Mouse (Mus musculus) leukemia stem cell, adult 10-12 weeks (primary cell): ENCODE data around the gene Ndufs8. TPM values are rescaled to one million over a fixed set of nuclear protein-coding genes. Genes with fewer than 3 reads are reported as not detected.

Experiments
- polyA plus RNA-seq: library from polyadenylated mRNA; stranded (reverse); fragments of >175 nt; gene quantifications from 2 replicates; pipeline ENCODE4 v1.2.3, GENCODE M21; 2012; ENCODE audit warnings: low replicate concordance

Ndufs8 gene
- 14.8 and 113 TPM in 2 replicates for polyA plus RNA-seq

GRCm38 (mm10) chr19:3912337-3913204, at the start of gene Ndufs8:
Gene Ndufs8 (minus strand): TSS chr19:3912774.

GRCm38 (mm10) chr19:3958470-3958869, 45.9 kb upstream of the Ndufs8 start, which contains the start of gene Aldh3b3:
Gene Aldh3b3 (plus strand): TSS chr19:3958645.

GRCm38 (mm10) chr19:3935032-3935895, 22.7 kb upstream of the Ndufs8 start, which contains the start of gene Unc93b1:
Gene Unc93b1 (plus strand): TSS chr19:3935186.

GRCm38 (mm10) chr19:3929211-3929941, 16.8 kb upstream of the Ndufs8 start, which contains the start of gene Aldh3b1:
Gene Aldh3b1 (minus strand): TSS chr19:3929808.

GRCm38 (mm10) chr19:3906795-3907786, 5.5 kb downstream of the Ndufs8 start, which contains the start of gene Tcirg1:
Gene Tcirg1 (minus strand): TSS chr19:3907133.

Other genes with a start within 250 kb of the Ndufs8 start
- gene Lrp5, start 226.2 kb downstream of the Ndufs8 start, polyA plus RNA-seq, result 10.6 and 10.8 TPM in 2 replicates
- 8.9 and 30.1 TPM in 2 replicates for gene 1810055G02Rik, start 204.5 kb downstream of the Ndufs8 start, polyA plus RNA-seq
- 6.5 and 8.3 TPM in 2 replicates for gene Kmt5b, start 145.4 kb downstream of the Ndufs8 start, polyA plus RNA-seq
- gene Chka, start 61.0 kb downstream of the Ndufs8 start, polyA plus RNA-seq, result 11.0 and 16.6 TPM in 2 replicates
- 75.8 and 86.6 TPM in 2 replicates for gene Tcirg1, start 5.6 kb downstream of the Ndufs8 start, polyA plus RNA-seq
- gene Aldh3b1, start 17.0 kb upstream of the Ndufs8 start, polyA plus RNA-seq, result 3.5 and 4.9 TPM in 2 replicates
- 122 and 124 TPM in 2 replicates for gene Unc93b1, start 22.4 kb upstream of the Ndufs8 start, polyA plus RNA-seq
- not detected in 2 replicates for gene Aldh3b3, start 45.9 kb upstream of the Ndufs8 start, polyA plus RNA-seq
- 0.26 and 0.83 TPM in 2 replicates for gene Aldh3b2, start 59.6 kb upstream of the Ndufs8 start, polyA plus RNA-seq
- gene Acy3, start 73.8 kb upstream of the Ndufs8 start, polyA plus RNA-seq, result 4.2 and 13.1 TPM in 2 replicates
- not detected in 2 replicates for gene Tbx10, start 80.0 kb upstream of the Ndufs8 start, polyA plus RNA-seq
- gene Nudt8, start 87.8 kb upstream of the Ndufs8 start, polyA plus RNA-seq, result 18.3 and 18.7 TPM in 2 replicates
- 5.0 TPM in 2 replicates for gene Gm49405, start 87.9 kb upstream of the Ndufs8 start, polyA plus RNA-seq
- 9.6 and 25.7 TPM in 2 replicates for gene Doc2g, start 90.5 kb upstream of the Ndufs8 start, polyA plus RNA-seq
- 116 and 238 TPM in 2 replicates for gene Ndufv1, start 100.0 kb upstream of the Ndufs8 start, polyA plus RNA-seq
- gene Gstp1, start 125.2 kb upstream of the Ndufs8 start, polyA plus RNA-seq, result 87.4 and 343 TPM in 2 replicates
- 0.83 TPM in 1 of 2 replicates, not detected in the other for gene Gstp2, start 133.2 kb upstream of the Ndufs8 start, polyA plus RNA-seq
- gene Gstp3, start 146.8 kb upstream of the Ndufs8 start, polyA plus RNA-seq, result 8.9 and 10.2 TPM in 2 replicates
- gene Cabp2, start 168.8 kb upstream of the Ndufs8 start, polyA plus RNA-seq, result not detected in 2 replicates
- gene Cdk2ap2, start 184.4 kb upstream of the Ndufs8 start, polyA plus RNA-seq, result 187 and 207 TPM in 2 replicates
- gene Pitpnm1, start 187.2 kb upstream of the Ndufs8 start, polyA plus RNA-seq, result 116 and 152 TPM in 2 replicates
- 140 and 201 TPM in 2 replicates for gene Aip, start 213.1 kb upstream of the Ndufs8 start, polyA plus RNA-seq
- not detected in 2 replicates for gene Gpr152, start 227.0 kb upstream of the Ndufs8 start, polyA plus RNA-seq
- gene Cabp4, start 231.3 kb upstream of the Ndufs8 start, polyA plus RNA-seq, result 0.80 and 4.6 TPM in 2 replicates
- 68.6 and 81.7 TPM in 2 replicates for gene Coro1b, start 235.8 kb upstream of the Ndufs8 start, polyA plus RNA-seq
- gene Ptprcap, start 240.8 kb upstream of the Ndufs8 start, polyA plus RNA-seq, result 311 and 444 TPM in 2 replicates